Mouse (Mus musculus): ENCODE data around the gene Thrsp.

- TF ChIP-seq CTCF (IDR thresholded peaks at IDR 0.05; ENCODE audit: low read depth, low read length) (no peak), POLR2A (IDR thresholded peaks at IDR 0.05; ENCODE audit: borderline replicate concordance, low read depth, low read length) (no peak)
Observed at GRCm38 (mm10) chr7:97454795-97455194, 37.3 kb upstream of the Thrsp start.
